In the genomic region with DNA sequence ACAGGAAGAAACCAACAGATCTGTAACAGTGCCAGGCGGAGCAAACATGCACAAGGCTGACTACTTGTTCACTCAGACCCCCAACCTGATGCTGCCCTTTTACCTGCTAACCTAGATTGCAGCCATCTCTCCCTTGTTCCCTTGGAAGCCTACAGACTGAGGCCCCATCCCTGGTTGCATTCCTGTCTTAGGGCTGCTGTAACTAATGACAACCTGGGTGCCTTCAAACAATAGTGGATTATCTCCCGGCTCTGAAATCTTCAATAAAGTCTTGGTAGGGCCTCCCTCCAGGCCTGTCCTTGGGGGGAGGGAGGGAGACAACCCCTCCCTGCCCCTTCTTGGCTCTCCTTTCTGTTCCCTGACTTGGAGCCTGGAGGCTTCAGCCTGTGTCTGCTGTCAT, we compare ENCODE assay signal across 30 mouse cellular contexts. TPM values are rescaled to one million over a fixed set of nuclear protein-coding genes. Genes with fewer than 3 reads are reported as not detected.
A peak's percentile ranks its signal among the peaks of the same experiment; 100 is the strongest.
DNase-seq lines count a peak whose midpoint lies in the region; ATAC-seq and TF ChIP-seq lines count a peak whose summit lies in the region.
"Had no signal": no experiment of that assay in that cellular context is flagged by ENCODE, and none has a peak within 500 bp of the region (broad histone marks: within the 10 kb centered on the region; RNA-seq: fewer than 3 reads in every experiment).

No protein-coding gene starts in this region.

- H3K36me3 ChIP-seq in forebrain, embryonic 11.5 days (ENCODE audit: control insufficient read depth, insufficient read depth, low read length): no peaks in the 10 kb centered on the region
- no peaks in the 10 kb centered on the region for H3K36me3 ChIP-seq in forebrain, embryonic 16.5 days (ENCODE audit: control insufficient read depth, insufficient read depth)
- no peaks in the 10 kb centered on the region for H3K36me3 ChIP-seq in neural tube, embryonic 14.5 days (ENCODE audit: control insufficient read depth, insufficient read depth, low read length)
- no peaks in the 10 kb centered on the region for H3K36me3 ChIP-seq in neural tube, embryonic 15.5 days
- H3K36me3 ChIP-seq in hindbrain, embryonic 16.5 days (ENCODE audit: control insufficient read depth, insufficient read depth, low read length): no peaks in the 10 kb centered on the region
- H3K36me3 ChIP-seq in midbrain, postnatal 0 days (ENCODE audit: insufficient read depth, low read length): no peaks in the 10 kb centered on the region
- H3K36me3 ChIP-seq: heart, embryonic 12.5 days; limb, embryonic 13.5 days; lung, embryonic 15.5 days had no signal

- H3K4me3 ChIP-seq in forebrain, embryonic 11.5 days (ENCODE audit: low read depth, low read length): no peak overlapping the region
- no peak overlapping the region for H3K4me3 ChIP-seq in forebrain, embryonic 16.5 days (replicated peaks; ENCODE audit: low read length)
- H3K4me3 ChIP-seq in neural tube, embryonic 14.5 days (ENCODE audit: low read depth, low read length): no peak overlapping the region
- H3K4me3 ChIP-seq in neural tube, embryonic 15.5 days (replicated peaks): no peak overlapping the region
- no peak overlapping the region for H3K4me3 ChIP-seq in hindbrain, embryonic 16.5 days (ENCODE audit: low read length)
- no peak overlapping the region for H3K4me3 ChIP-seq in midbrain, postnatal 0 days (ENCODE audit: low read depth, low read length)
- H3K4me3 ChIP-seq: gastrocnemius, adult 2 months; heart, adult 2 months; heart, embryonic 12.5 days; layer of hippocampus, adult 2 months; left cerebral cortex, adult 2 months; limb, embryonic 13.5 days; lung, embryonic 15.5 days had no signal

- 26% methylated on average over 2 of the region's 2 CpGs for WGBS in forebrain, embryonic 11.5 days
- 20% methylated on average over 2 of the region's 2 CpGs for WGBS in forebrain, embryonic 16.5 days
- 47% methylated on average over 2 of the region's 2 CpGs for whole genome bisulfite sequencing in neural tube, embryonic 14.5 days
- WGBS in neural tube, embryonic 15.5 days: 41% methylated on average over 2 of the region's 2 CpGs
- WGBS in hindbrain, embryonic 16.5 days: 48% methylated on average over 2 of the region's 2 CpGs
- WGBS in midbrain, postnatal 0 days: 39% methylated on average over 2 of the region's 2 CpGs

- no peaks in the 10 kb centered on the region for H3K9me3 ChIP-seq in forebrain, embryonic 11.5 days (ENCODE audit: control insufficient read depth, low read length)
- no peaks in the 10 kb centered on the region for H3K9me3 ChIP-seq in forebrain, embryonic 16.5 days (ENCODE audit: control insufficient read depth, low read length)
- H3K9me3 ChIP-seq in neural tube, embryonic 14.5 days (ENCODE audit: control insufficient read depth, low read length): no peaks in the 10 kb centered on the region
- H3K9me3 ChIP-seq in neural tube, embryonic 15.5 days (replicated peaks): no peaks in the 10 kb centered on the region
- H3K9me3 ChIP-seq in hindbrain, embryonic 16.5 days (ENCODE audit: control insufficient read depth, low read length): no peaks in the 10 kb centered on the region
- H3K9me3 ChIP-seq in midbrain, postnatal 0 days (ENCODE audit: low read length): no peaks in the 10 kb centered on the region
- H3K9me3 ChIP-seq: heart, embryonic 12.5 days; lung, embryonic 15.5 days had no signal

- TF ChIP-seq CTCF in midbrain, postnatal 0 days (IDR thresholded peaks at IDR 0.05): no peak

- H3K27me3 ChIP-seq in forebrain, embryonic 11.5 days (ENCODE audit: control insufficient read depth, insufficient read depth, low read length): no peaks in the 10 kb centered on the region
- H3K27me3 ChIP-seq in forebrain, embryonic 16.5 days (replicated peaks; ENCODE audit: control insufficient read depth, insufficient read depth, low read length): no peaks in the 10 kb centered on the region
- H3K27me3 ChIP-seq in neural tube, embryonic 14.5 days (ENCODE audit: control insufficient read depth, insufficient read depth, low read length): no peaks in the 10 kb centered on the region
- no peaks in the 10 kb centered on the region for H3K27me3 ChIP-seq in neural tube, embryonic 15.5 days (replicated peaks)
- no peaks in the 10 kb centered on the region for H3K27me3 ChIP-seq in hindbrain, embryonic 16.5 days (replicated peaks; ENCODE audit: control insufficient read depth, insufficient read depth, low read length)
- H3K27me3 ChIP-seq in midbrain, postnatal 0 days (ENCODE audit: insufficient read depth, low read length): no peaks in the 10 kb centered on the region
- H3K27me3 ChIP-seq: lung, embryonic 15.5 days had no signal

- no peak overlapping the region for H3K9ac ChIP-seq in forebrain, embryonic 11.5 days (ENCODE audit: low read length)
- no peak overlapping the region for H3K9ac ChIP-seq in forebrain, embryonic 16.5 days (replicated peaks; ENCODE audit: low read depth, low read length)
- no peak overlapping the region for H3K9ac ChIP-seq in neural tube, embryonic 14.5 days (replicated peaks; ENCODE audit: low read depth, low read length)
- H3K9ac ChIP-seq in neural tube, embryonic 15.5 days (replicated peaks): no peak overlapping the region
- H3K9ac ChIP-seq in hindbrain, embryonic 16.5 days (ENCODE audit: low read depth, low read length): no peak overlapping the region
- no peak overlapping the region for H3K9ac ChIP-seq in midbrain, postnatal 0 days (replicated peaks; ENCODE audit: low read length, poor library complexity, severe bottlenecking)
- H3K9ac ChIP-seq: heart, embryonic 12.5 days; limb, embryonic 13.5 days; lung, embryonic 15.5 days had no signal

- no peak overlapping the region for H3K27ac ChIP-seq in forebrain, embryonic 11.5 days (ENCODE audit: low read depth, low read length)
- no peak overlapping the region for H3K27ac ChIP-seq in forebrain, embryonic 16.5 days (ENCODE audit: low read length)
- no peak overlapping the region for H3K27ac ChIP-seq in neural tube, embryonic 14.5 days (ENCODE audit: low read depth, low read length)
- H3K27ac ChIP-seq in neural tube, embryonic 15.5 days (replicated peaks): no peak overlapping the region
- H3K27ac ChIP-seq in hindbrain, embryonic 16.5 days (ENCODE audit: low read depth, low read length): no peak overlapping the region
- H3K27ac ChIP-seq in midbrain, postnatal 0 days (ENCODE audit: low read depth, low read length): no peak overlapping the region
- H3K27ac ChIP-seq: gastrocnemius, adult 2 months; heart, adult 2 months; layer of hippocampus, adult 2 months; left cerebral cortex, adult 2 months; limb, embryonic 13.5 days; lung, embryonic 15.5 days had no signal

- peak; percentile 69 for ATAC-seq in forebrain, embryonic 11.5 days (replicated peaks; ENCODE audit: low FRiP score)
- no peak for ATAC-seq in forebrain, embryonic 16.5 days
- ATAC-seq in neural tube, embryonic 14.5 days (ENCODE audit: low read depth): peak; percentile 19; the same call in 1 of the 2 replicates
- ATAC-seq in neural tube, embryonic 15.5 days (ENCODE audit: low FRiP score): no peak
- ATAC-seq in hindbrain, embryonic 16.5 days: peak; percentile 61
- no peak for ATAC-seq in midbrain, postnatal 0 days (ENCODE audit: low FRiP score)
- ATAC-seq: inflammation-experienced regulatory T-cells, adult 6 months; Patski had no signal

- no peak for DNase-seq in forebrain, embryonic 11.5 days (ENCODE audit: low spot score)
- DNase-seq in midbrain, postnatal 0 days (ENCODE audit: low spot score): peak; percentile 21
- DNase-seq in adrenal gland, adult (ENCODE audit: inconsistent age in 2 of 2, low spot score in 1 of 2): no peak
- DNase-seq in frontal cortex, adult 2 months (ENCODE audit: extremely low spot score in 1 of 2, low spot score in 1 of 2): no peak
- DNase-seq: adrenal gland, postnatal 14 days; cerebellum, adult 2 months; cerebellum, postnatal 14 days; gastrocnemius, adult 2 months; gastrocnemius, postnatal 36 days; heart, adult 2 months; heart, postnatal 4 days; kidney, adult 2 months; kidney, postnatal 36 days; thymus, postnatal 4 days had no signal

- peaks cover 9% of the 10 kb centered on the region; the same call in 1 of the 2 replicates for H3K4me1 ChIP-seq in forebrain, embryonic 11.5 days (replicated peaks; ENCODE audit: control insufficient read depth, insufficient read depth, low read length)
- peaks cover 4% of the 10 kb centered on the region; the same call in 1 of the 2 replicates for H3K4me1 ChIP-seq in forebrain, embryonic 16.5 days (replicated peaks; ENCODE audit: control insufficient read depth, insufficient read depth, low read length)
- no peaks in the 10 kb centered on the region for H3K4me1 ChIP-seq in neural tube, embryonic 14.5 days (ENCODE audit: control insufficient read depth, insufficient read depth, low read length)
- H3K4me1 ChIP-seq in neural tube, embryonic 15.5 days: peaks cover 8% of the 10 kb centered on the region
- H3K4me1 ChIP-seq in hindbrain, embryonic 16.5 days (ENCODE audit: control insufficient read depth, insufficient read depth, low read depth, low read length): peaks cover 5% of the 10 kb centered on the region; the same call in 1 of the 2 replicates
- H3K4me1 ChIP-seq in midbrain, postnatal 0 days (ENCODE audit: insufficient read depth, low read length): no peaks in the 10 kb centered on the region; the same call in 1 of the 2 replicates
- H3K4me1 ChIP-seq: lung, embryonic 15.5 days had no signal

- H3K4me2 ChIP-seq in forebrain, embryonic 11.5 days (ENCODE audit: low read depth, low read length, severe bottlenecking): no peak overlapping the region
- no peak overlapping the region for H3K4me2 ChIP-seq in forebrain, embryonic 16.5 days (ENCODE audit: low read length)
- no peak overlapping the region for H3K4me2 ChIP-seq in neural tube, embryonic 14.5 days (ENCODE audit: low read depth, low read length)
- no peak overlapping the region for H3K4me2 ChIP-seq in neural tube, embryonic 15.5 days
- no peak overlapping the region for H3K4me2 ChIP-seq in hindbrain, embryonic 16.5 days (ENCODE audit: low read length)
- no peak overlapping the region for H3K4me2 ChIP-seq in midbrain, postnatal 0 days (ENCODE audit: low read depth, low read length, poor library complexity, severe bottlenecking)
- H3K4me2 ChIP-seq: heart, embryonic 12.5 days; limb, embryonic 13.5 days; liver, embryonic 11.5 days; lung, embryonic 15.5 days had no signal

RNA-seq across cellular contexts. Expression of gene Syt7, which starts 34.1 kb away (rescaled TPM):
- 3.2 and 7.7 TPM in 2 replicates for polyA plus RNA-seq in forebrain, embryonic 11.5 days (2014; fragmentation: Nextera tagmentation; extraction: Ambion mirVana)
- polyA plus RNA-seq in forebrain, embryonic 16.5 days (2015; fragmentation: Nextera tagmentation; extraction: Ambion mirVana): 6.9 and 9.7 TPM in 2 replicates
- 11.4 and 15.5 TPM in 2 replicates for polyA plus RNA-seq in neural tube, embryonic 14.5 days (2014; fragmentation: Nextera tagmentation; extraction: Ambion mirVana)
- 10.4 and 17.3 TPM in 2 replicates for polyA plus RNA-seq in neural tube, embryonic 15.5 days (2015; fragmentation: Nextera tagmentation; extraction: Ambion mirVana)
- polyA plus RNA-seq in hindbrain, embryonic 16.5 days (2015; fragmentation: Nextera tagmentation; extraction: Ambion mirVana): 8.8 and 10.3 TPM in 2 replicates
- 138 and 140 TPM in 2 replicates for total RNA-seq in midbrain, postnatal 0 days (2014; rRNA removed)
- polyA plus RNA-seq in midbrain, postnatal 0 days (2015; fragmentation: Nextera tagmentation; extraction: Ambion mirVana): 14.7 and 19.0 TPM in 2 replicates
- 187 and 212 TPM in 2 replicates for polyA plus RNA-seq in frontal cortex, adult 2 months (2012; rRNA removed)
- total RNA-seq: megakaryocyte, adult 5-6 weeks; MEL; monocyte, adult 5-6 weeks; neutrophil, adult 5-6 weeks had no signal

RNA-seq across cellular contexts. Expression of gene Dagla, which starts 50.2 kb away (rescaled TPM):
- polyA plus RNA-seq in forebrain, embryonic 11.5 days (2014; fragmentation: Nextera tagmentation; extraction: Ambion mirVana): 1.9 and 2.5 TPM in 2 replicates
- 8.1 and 8.4 TPM in 2 replicates for polyA plus RNA-seq in forebrain, embryonic 16.5 days (2015; fragmentation: Nextera tagmentation; extraction: Ambion mirVana)
- polyA plus RNA-seq in neural tube, embryonic 14.5 days (2014; fragmentation: Nextera tagmentation; extraction: Ambion mirVana): 7.8 and 8.9 TPM in 2 replicates
- 11.2 and 12.2 TPM in 2 replicates for polyA plus RNA-seq in neural tube, embryonic 15.5 days (2015; fragmentation: Nextera tagmentation; extraction: Ambion mirVana)
- polyA plus RNA-seq in hindbrain, embryonic 16.5 days (2015; fragmentation: Nextera tagmentation; extraction: Ambion mirVana): 11.5 and 14.3 TPM in 2 replicates
- total RNA-seq in midbrain, postnatal 0 days (2014; rRNA removed): 29.9 and 40.8 TPM in 2 replicates
- polyA plus RNA-seq in midbrain, postnatal 0 days (2015; fragmentation: Nextera tagmentation; extraction: Ambion mirVana): 12.8 and 13.7 TPM in 2 replicates
- polyA plus RNA-seq in frontal cortex, adult 2 months (2012; rRNA removed): 46.8 and 52.7 TPM in 2 replicates
- total RNA-seq: megakaryocyte, adult 5-6 weeks; MEL; monocyte, adult 5-6 weeks; neutrophil, adult 5-6 weeks had no signal

Comparison
In these comparisons a context has a peak if more than half of its experiments do, and no peak if none do; other contexts are left out.
1. ATAC-seq: peak in forebrain, embryonic 11.5 days (single experiment), neural tube, embryonic 14.5 days (single experiment) and hindbrain, embryonic 16.5 days (single experiment); none in forebrain, embryonic 16.5 days (single experiment), neural tube, embryonic 15.5 days (single experiment) and midbrain, postnatal 0 days (single experiment).